In the genomic region with DNA sequence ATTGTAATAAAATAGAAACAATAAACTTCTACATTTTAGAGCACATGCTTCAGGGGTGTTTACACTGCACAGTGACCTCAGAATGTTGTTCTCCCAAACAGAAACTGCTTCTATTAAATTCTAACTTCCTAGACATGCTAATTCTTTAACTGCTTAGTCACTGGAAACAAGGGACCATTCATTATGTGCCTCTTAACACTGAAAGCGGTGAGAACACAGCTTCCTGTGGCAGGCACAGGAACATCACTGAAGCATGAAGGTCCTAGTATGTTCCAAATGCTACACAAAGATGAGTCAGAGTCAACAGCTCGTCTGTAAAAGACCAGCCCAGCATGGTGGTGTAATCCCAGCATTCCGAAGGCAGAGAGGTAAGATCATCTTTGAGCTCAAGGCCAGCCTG, we compare ENCODE assay signal across 31 mouse cellular contexts. TPM values are rescaled to one million over a fixed set of nuclear protein-coding genes. Genes with fewer than 3 reads are reported as not detected.
DNase-seq lines count a peak whose midpoint lies in the region; ATAC-seq and TF ChIP-seq lines count a peak whose summit lies in the region.
"Had no signal": no experiment of that assay in that cellular context is flagged by ENCODE, and none has a peak within 500 bp of the region (broad histone marks: within the 10 kb centered on the region; RNA-seq: fewer than 3 reads in every experiment).

No protein-coding gene starts in this region.

- peak; percentile 88 for ATAC-seq in kidney, postnatal 0 days (replicated peaks; ENCODE audit: low FRiP score, low read depth)
- no peak for ATAC-seq in kidney, embryonic 16.5 days (ENCODE audit: low FRiP score, low TSS enrichment)
- ATAC-seq: forebrain, embryonic 14.5 days; hindbrain, postnatal 0 days; intestine, embryonic 15.5 days had no signal

- H3K27ac ChIP-seq in kidney, postnatal 0 days = no peak overlapping the region
- no peak overlapping the region for H3K27ac ChIP-seq in kidney, embryonic 16.5 days (ENCODE audit: low read length)
- H3K27ac ChIP-seq in CH12.LX (ENCODE audit: insufficient read depth, low read depth) = 0 out of 2 replicates have a peak overlapping the region, but pooled peaks have one; percentile 11
- H3K27ac ChIP-seq in layer of hippocampus, adult 2 months = no peak overlapping the region
- H3K27ac ChIP-seq: heart, embryonic 10.5 days; hindbrain, embryonic 12.5 days; hindbrain, postnatal 0 days; intestine, embryonic 15.5 days; left cerebral cortex, adult 2 months; limb, embryonic 12.5 days; liver, embryonic 15.5 days; midbrain, embryonic 10.5 days; neural tube, embryonic 13.5 days had no signal

- H3K9ac ChIP-seq in kidney, postnatal 0 days (ENCODE audit: low read depth, low read length) = no peak overlapping the region
- no peak overlapping the region for H3K9ac ChIP-seq in kidney, embryonic 16.5 days (replicated peaks; ENCODE audit: low read length)
- H3K9ac ChIP-seq in CH12.LX (ENCODE audit: insufficient read depth, low read depth) = no peak overlapping the region
- H3K9ac ChIP-seq: hindbrain, embryonic 12.5 days; intestine, embryonic 15.5 days; limb, embryonic 12.5 days; liver, embryonic 15.5 days; lung, embryonic 14.5 days; neural tube, embryonic 13.5 days had no signal

- TF ChIP-seq CTCF in kidney, postnatal 0 days (IDR thresholded peaks at IDR 0.05; ENCODE audit: low read depth) = no peak
- TF ChIP-seq CTCF in CH12.LX (conservative IDR thresholded peaks at IDR 0.05 in 1 of 2, IDR thresholded peaks at IDR 0.05 in 1 of 2; ENCODE audit: low read depth in 2 of 2, low read length in 2 of 2) = no peak
- TF ChIP-seq CTCF in layer of hippocampus, adult 2 months (conservative IDR thresholded peaks at IDR 0.05) = no peak

- 49% methylated on average over 3 of the region's 3 CpGs for WGBS in kidney, postnatal 0 days
- WGBS in kidney, embryonic 16.5 days = 54% methylated on average over 3 of the region's 3 CpGs

- dilution Hi-C loops in CH12.LX (cut with MboI; ENCODE audit: extremely low pct_ligation_motif_present, extremely low pct_unique_long_range_greater_than_20kb, low sequenced_read_pairs) = no loop called here

- TF ChIP-seq RAD21 in CH12.LX (IDR thresholded peaks at IDR 0.05; ENCODE audit: low read depth, low read length) = no peak

- in situ Hi-C loops in CH12.LX (cut with MboI; ENCODE audit: low pct_ligation_motif_present, low pct_unique_long_range_greater_than_20kb, low sequenced_read_pairs) = loop anchor here (10.0 kb wide), 1 partner anchor 51 kb away; no protein-coding TSS in a partner anchor

- DNase-seq in kidney, postnatal 0 days (ENCODE audit: low spot score) = peak; percentile 43
- DNase-seq in CH12.LX (ENCODE audit: extremely low read depth) (peak; percentile 84), R1 (ENCODE audit: low read depth, low spot score) (peak; percentile 37)
- no peak for DNase-seq in right cerebral cortex, postnatal 10 days (ENCODE audit: low spot score in 2 of 2)
- no peak for DNase-seq in layer of hippocampus, adult 2 months (ENCODE audit: low spot score in 2 of 2)
- DNase-seq in embryo, embryonic 10 days (ENCODE audit: low spot score) = no peak
- DNase-seq: adrenal gland, postnatal 14 days; cerebellum, adult 11-12 months; cerebellum, adult 9-11 months; gastrocnemius, postnatal 14 days; heart, postnatal 36 days; kidney, adult 8-10 months; kidney, postnatal 25 days; lung, embryonic 14.5 days; lung, postnatal 14 days; right cerebral cortex, postnatal 14 days; thymus, postnatal 25 days had no signal

- peaks cover 90% of the 10 kb centered on the region for H3K36me3 ChIP-seq in kidney, postnatal 0 days (ENCODE audit: insufficient read depth, low read length)
- H3K36me3 ChIP-seq in kidney, embryonic 16.5 days (ENCODE audit: insufficient read depth, low read length) = peaks cover 97% of the 10 kb centered on the region
- H3K36me3 ChIP-seq in CH12.LX (replicated peaks in 1 of 2; ENCODE audit: control insufficient read depth in 1 of 2, insufficient read depth in 1 of 2, low read length in 1 of 2) = peaks cover 93 to 99% of the 10 kb centered on the region in 2 experiments

- no peaks in the 10 kb centered on the region for H3K27me3 ChIP-seq in kidney, postnatal 0 days (ENCODE audit: insufficient read depth, low read length)
- H3K27me3 ChIP-seq in kidney, embryonic 16.5 days (ENCODE audit: insufficient read depth, low read length) = no peaks in the 10 kb centered on the region
- H3K27me3 ChIP-seq in CH12.LX (replicated peaks) = no peaks in the 10 kb centered on the region
- H3K27me3 ChIP-seq: hindbrain, embryonic 12.5 days; intestine, embryonic 15.5 days; limb, embryonic 12.5 days; liver, embryonic 15.5 days; neural tube, embryonic 13.5 days had no signal

- TF ChIP-seq POLR2A in CH12.LX (IDR thresholded peaks at IDR 0.05; ENCODE audit: low read depth, low read length) = no peak

- TF ChIP-seq EP300 in CH12.LX (IDR thresholded peaks at IDR 0.05; ENCODE audit: low read length) = no peak

- H3K4me3 ChIP-seq in kidney, postnatal 0 days (replicated peaks; ENCODE audit: low read depth, low read length) = no peak overlapping the region
- no peak overlapping the region for H3K4me3 ChIP-seq in kidney, embryonic 16.5 days (ENCODE audit: low read length)
- no peak overlapping the region for H3K4me3 ChIP-seq in CH12.LX (replicated peaks in 1 of 3; ENCODE audit: low read depth in 2 of 3, low read length in 2 of 3, poor library complexity in 1 of 3)
- no peak overlapping the region for H3K4me3 ChIP-seq in layer of hippocampus, adult 2 months
- H3K4me3 ChIP-seq: heart, embryonic 10.5 days; hindbrain, embryonic 12.5 days; intestine, embryonic 15.5 days; left cerebral cortex, adult 2 months; limb, embryonic 12.5 days; liver, embryonic 15.5 days; midbrain, embryonic 10.5 days; myocyte; neural tube, embryonic 13.5 days had no signal

- no peak overlapping the region for H3K4me2 ChIP-seq in kidney, postnatal 0 days (ENCODE audit: low read length)
- no peak overlapping the region for H3K4me2 ChIP-seq in kidney, embryonic 16.5 days (replicated peaks; ENCODE audit: low read depth, low read length)
- no peak overlapping the region for H3K4me2 ChIP-seq in CH12.LX (ENCODE audit: insufficient read depth, low read depth, poor library complexity, severe bottlenecking)
- H3K4me2 ChIP-seq: hindbrain, embryonic 12.5 days; intestine, embryonic 15.5 days; limb, embryonic 12.5 days; liver, embryonic 15.5 days; lung, embryonic 14.5 days; neural tube, embryonic 13.5 days had no signal

- H3K79me2 ChIP-seq in CH12.LX (replicated peaks; ENCODE audit: control insufficient read depth, extremely low read depth, insufficient read depth, poor library complexity, severe bottlenecking) = peaks cover 15% of the 10 kb centered on the region

- no peaks in the 10 kb centered on the region for H3K4me1 ChIP-seq in kidney, postnatal 0 days (replicated peaks; ENCODE audit: insufficient read depth, low read length)
- H3K4me1 ChIP-seq in kidney, embryonic 16.5 days (ENCODE audit: insufficient read depth, low read length) = 0 out of 2 replicates have a peak, but pooled peaks cover 1% of the 10 kb centered on the region
- H3K4me1 ChIP-seq in CH12.LX (ENCODE audit: control insufficient read depth in 1 of 2, insufficient read depth in 2 of 2) = peaks cover 10 to 75% of the 10 kb centered on the region in 2 experiments; a peak in 3 of 4 replicates
- H3K4me1 ChIP-seq: heart, embryonic 10.5 days; hindbrain, embryonic 12.5 days; intestine, embryonic 15.5 days; limb, embryonic 12.5 days; liver, embryonic 15.5 days; midbrain, embryonic 10.5 days; neural tube, embryonic 13.5 days had no signal

- H3K9me3 ChIP-seq in kidney, postnatal 0 days (replicated peaks; ENCODE audit: low read length) = no peaks in the 10 kb centered on the region
- H3K9me3 ChIP-seq in kidney, embryonic 16.5 days (ENCODE audit: low read length) = no peaks in the 10 kb centered on the region
- H3K9me3 ChIP-seq in CH12.LX (replicated peaks; ENCODE audit: low read length) = no peaks in the 10 kb centered on the region
- H3K9me3 ChIP-seq: heart, embryonic 10.5 days; hindbrain, embryonic 12.5 days; intestine, embryonic 15.5 days; limb, embryonic 12.5 days; liver, embryonic 15.5 days; midbrain, embryonic 10.5 days; neural tube, embryonic 13.5 days had no signal

TF ChIP-seq in CH12.LX, 34 proteins besides CTCF, POLR2A, EP300 and RAD21 (continues in another document):
- TF ChIP-seq ZNF384 (IDR thresholded peaks at IDR 0.05; ENCODE audit: low read depth, low read length) = no peak
- TF ChIP-seq NRF1 (IDR thresholded peaks at IDR 0.05; ENCODE audit: low read depth, low read length) = no peak
- TF ChIP-seq NELFE (IDR thresholded peaks at IDR 0.05; ENCODE audit: low read depth, low read length) = no peak
- TF ChIP-seq PAX5 (IDR thresholded peaks at IDR 0.05; ENCODE audit: low read length) = no peak
- 0 out of 2 replicates have a peak, but pooled peaks have one; percentile 36 for TF ChIP-seq JUND (conservative IDR thresholded peaks at IDR 0.05; ENCODE audit: low read depth, low read length)
- no peak for TF ChIP-seq USF2 (conservative IDR thresholded peaks at IDR 0.05; ENCODE audit: low read depth, low read length)
- no peak for TF ChIP-seq SMC3 (IDR thresholded peaks at IDR 0.05; ENCODE audit: low read depth, low read length)
- no peak for TF ChIP-seq ZMIZ1 (IDR thresholded peaks at IDR 0.05; ENCODE audit: low read depth, low read length)
- TF ChIP-seq ELF1 (IDR thresholded peaks at IDR 0.05; ENCODE audit: low read depth, low read length) = no peak
- TF ChIP-seq BHLHE40 (IDR thresholded peaks at IDR 0.05; ENCODE audit: low read depth, low read length) = no peak

RNA-seq across cellular contexts. Expression of a gene that starts 9.6 kb away (rescaled TPM):
- polyA plus RNA-seq in kidney, postnatal 0 days (2015; fragmentation: Nextera tagmentation; extraction: Ambion mirVana) = 5.2 and 7.5 TPM in 2 replicates
- polyA plus RNA-seq in kidney, embryonic 16.5 days (2015; fragmentation: Nextera tagmentation; extraction: Ambion mirVana) = 3.0 and 3.2 TPM in 2 replicates
- 0.21 TPM in 1 of 2 replicates, not detected in the other for total RNA-seq in CH12.LX (2012; rRNA removed)
- total RNA-seq in CH12.LX (2014; rRNA removed) = not detected in 2 replicates
- polyA plus RNA-seq in CH12.LX (2012; ENCODE audit: insufficient read length, low read depth) = not detected in 2 replicates
- total RNA-seq in layer of hippocampus, adult 2 months (2021) = 10 to 100 TPM; 64.7 to 71.5 TPM
- total RNA-seq: granulocyte monocyte progenitor cell, adult 5-6 weeks; megakaryocyte progenitor cell, adult 5-6 weeks had no signal
- polyA plus RNA-seq: heart, embryonic 10.5 days had no signal

RNA-seq across cellular contexts. Expression of a gene that starts 31.1 kb away (rescaled TPM):
- 47.2 and 57.3 TPM in 2 replicates for polyA plus RNA-seq in kidney, postnatal 0 days (2015; fragmentation: Nextera tagmentation; extraction: Ambion mirVana)
- polyA plus RNA-seq in kidney, embryonic 16.5 days (2015; fragmentation: Nextera tagmentation; extraction: Ambion mirVana) = 86.9 and 88.5 TPM in 2 replicates
- total RNA-seq in CH12.LX (2012; rRNA removed) (35.2 and 36.4 TPM in 2 replicates), CH12.LX (2014; rRNA removed) (24.4 and 27.5 TPM in 2 replicates)
- polyA plus RNA-seq in CH12.LX (2012; ENCODE audit: insufficient read length, low read depth) = 24.9 and 27.5 TPM in 2 replicates
- total RNA-seq in layer of hippocampus, adult 2 months (2021) = 10 to 100 TPM; 61.4 to 64.0 TPM

RNA-seq across cellular contexts. Expression of a gene that starts 31.3 kb away (rescaled TPM):
- polyA plus RNA-seq in kidney, postnatal 0 days (2015; fragmentation: Nextera tagmentation; extraction: Ambion mirVana) = 80.1 and 89.4 TPM in 2 replicates
- 175 and 182 TPM in 2 replicates for polyA plus RNA-seq in kidney, embryonic 16.5 days (2015; fragmentation: Nextera tagmentation; extraction: Ambion mirVana)
- total RNA-seq in CH12.LX (2012; rRNA removed) (136 and 163 TPM in 2 replicates), CH12.LX (2014; rRNA removed) (137 and 139 TPM in 2 replicates)
- 206 and 213 TPM in 2 replicates for polyA plus RNA-seq in CH12.LX (2012; ENCODE audit: insufficient read length, low read depth)
- 10 to 100 TPM; 71.1 to 74.7 TPM for total RNA-seq in layer of hippocampus, adult 2 months (2021)

Comparison
In these comparisons a context has a peak if more than half of its experiments do, and no peak if none do; other contexts are left out.
1. DNase-seq: peak in kidney, postnatal 0 days (single experiment), CH12.LX (single experiment) and R1 (single experiment); none in right cerebral cortex, postnatal 10 days (0 of 2), layer of hippocampus, adult 2 months (0 of 2) and embryo, embryonic 10 days (single experiment).